Mouse (Mus musculus) embryo, embryonic 11.5 days (tissue): ENCODE data around the gene Hoxd9.

Experiments used
- DNase-seq: peaks from one replicate; pipeline ENCODE4 v3.0.0-alpha.2; 2012; ENCODE audit warnings: low read depth, low spot score

Gene Hoxd9

DNA sequence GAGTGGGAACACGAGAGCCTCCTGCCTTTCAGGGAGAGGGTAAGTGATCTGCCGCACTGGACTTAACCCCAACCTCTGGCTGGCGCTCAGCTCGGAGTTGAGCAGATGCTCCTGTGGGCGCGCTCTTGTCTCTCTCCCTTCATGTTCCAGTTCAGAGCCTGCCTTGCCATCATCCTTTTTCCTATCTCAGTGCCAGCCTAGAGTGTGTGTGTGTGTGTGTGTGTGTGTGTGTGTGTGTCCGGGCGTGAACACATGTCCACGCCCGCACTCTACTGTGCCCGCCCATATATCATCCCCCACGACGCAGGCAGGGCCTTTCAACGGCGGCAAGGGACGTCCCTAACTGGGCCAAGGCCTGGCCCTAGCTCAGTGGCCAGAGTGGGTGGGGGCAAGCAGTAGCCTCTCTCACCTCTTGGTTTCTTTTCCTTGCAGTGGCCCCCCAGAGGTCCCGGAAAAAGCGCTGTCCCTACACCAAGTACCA lies 14.0 kb upstream of the Hoxd9 start:
- no peak for DNase-seq

DNA sequence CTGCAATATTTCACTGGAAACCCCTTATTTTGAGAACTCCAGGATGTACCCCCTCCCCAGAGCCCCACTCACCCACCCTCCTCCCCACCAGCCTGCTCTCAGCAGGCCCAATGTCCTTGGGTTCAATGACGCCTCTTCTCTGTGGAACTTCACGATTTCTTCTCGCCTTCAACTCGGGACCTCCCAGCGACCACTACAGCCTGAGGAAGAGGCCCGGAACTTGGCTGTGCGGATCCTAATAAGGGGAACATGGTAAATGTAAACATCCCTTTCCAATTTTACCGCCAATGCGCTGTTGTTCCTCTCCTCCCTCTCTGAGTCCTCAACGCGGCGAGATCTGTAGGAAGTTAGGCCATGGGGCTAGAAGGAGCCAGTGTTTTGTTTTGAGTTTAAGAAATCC lies 13.4 kb upstream of the Hoxd9 start:
- DNase-seq, result no peak

DNA sequence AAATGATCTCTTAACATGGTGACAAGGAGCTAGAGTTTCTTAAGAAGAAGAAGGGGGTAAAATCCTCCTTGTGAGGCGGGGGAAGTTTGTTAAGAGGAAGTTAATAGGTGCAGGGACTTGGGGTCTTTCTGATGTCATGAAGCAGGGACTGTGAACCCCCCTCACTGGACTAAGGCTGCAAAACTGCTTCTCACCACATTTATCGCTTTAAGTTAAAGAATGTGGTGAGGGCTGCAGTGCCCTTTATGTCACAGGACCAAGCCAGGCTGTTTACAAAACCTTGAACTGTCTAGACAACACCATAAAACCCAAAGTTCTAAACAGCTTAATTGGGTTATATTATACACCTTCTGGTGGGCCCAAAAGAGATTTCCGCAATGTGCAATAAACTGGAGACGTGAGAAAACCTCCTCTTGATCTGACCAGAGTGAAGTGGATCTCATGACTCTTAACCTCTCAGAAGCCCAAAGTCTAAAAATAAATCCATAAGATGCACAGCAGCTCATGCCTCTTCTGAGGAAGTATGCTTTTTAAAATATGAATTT lies 12.4 kb upstream of the Hoxd9 start:
- no peak for DNase-seq

DNA sequence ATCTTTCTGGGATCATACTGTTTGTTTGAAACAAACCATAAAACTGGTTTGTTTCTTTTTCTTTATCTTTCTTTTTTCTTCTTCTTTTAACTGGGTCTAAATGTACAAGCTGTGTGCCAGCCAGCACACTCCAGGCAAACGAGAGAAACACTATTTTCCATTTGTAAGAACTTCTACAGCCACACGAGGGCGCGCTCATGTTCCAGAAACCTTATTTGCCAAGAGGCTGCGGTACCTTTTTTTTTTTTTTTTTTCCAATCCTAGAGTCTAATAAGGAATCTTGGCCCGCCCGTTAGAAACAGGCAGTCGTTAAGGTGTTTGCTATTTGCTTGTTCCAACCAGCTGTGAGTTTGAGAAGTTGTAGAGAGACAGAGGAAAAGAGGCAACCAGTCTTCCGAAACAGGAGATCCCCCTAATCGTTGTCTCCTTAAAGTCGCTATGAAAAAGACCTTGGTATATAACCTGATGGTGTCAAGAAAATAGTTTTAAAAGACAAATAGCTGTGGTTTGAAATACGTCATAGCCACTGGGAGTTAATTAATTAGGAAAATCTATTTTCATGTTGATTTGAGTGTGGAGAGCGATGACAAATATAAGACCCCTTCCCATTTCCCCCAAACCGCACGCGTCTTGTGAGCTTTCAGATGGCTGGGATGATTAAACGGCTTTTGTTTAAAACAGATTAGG lies 11.1 kb upstream of the Hoxd9 start:
- peak; percentile 78 for DNase-seq

DNA sequence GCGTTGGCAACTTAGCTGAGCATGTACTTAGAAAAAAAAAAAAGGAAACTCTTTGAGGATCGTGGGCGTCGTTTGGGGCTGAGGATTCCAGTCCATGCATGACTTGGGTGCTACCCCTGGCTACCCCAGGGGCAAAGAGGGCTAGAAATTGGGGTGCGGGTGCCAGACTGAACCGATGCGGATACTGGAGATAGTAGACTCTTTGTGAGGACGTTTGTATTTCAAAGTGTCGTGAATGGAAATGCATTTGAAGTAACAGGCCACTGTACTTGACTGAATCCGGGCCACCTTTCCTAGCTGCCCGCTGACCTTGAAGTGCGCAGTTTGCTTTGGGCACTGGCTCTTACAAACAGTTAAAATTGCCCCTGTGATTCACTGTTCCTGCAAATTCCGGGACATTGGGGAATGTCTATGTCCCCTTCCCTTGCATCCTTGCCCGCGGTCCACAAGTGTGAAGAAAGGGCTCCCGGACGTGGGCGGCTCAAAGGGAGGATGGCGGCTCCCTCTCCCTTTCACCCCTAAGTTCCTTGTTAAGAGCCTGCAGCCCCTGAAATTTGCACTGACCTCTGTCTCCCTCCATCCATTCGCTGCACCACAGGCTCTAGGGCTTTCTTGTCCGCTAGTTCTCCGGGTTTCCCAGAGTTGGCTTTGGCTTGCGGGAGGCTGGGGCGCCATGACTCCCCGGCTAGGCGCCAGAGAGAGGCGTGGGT lies 10.4 kb upstream of the Hoxd9 start:
- DNase-seq, result no peak

DNA sequence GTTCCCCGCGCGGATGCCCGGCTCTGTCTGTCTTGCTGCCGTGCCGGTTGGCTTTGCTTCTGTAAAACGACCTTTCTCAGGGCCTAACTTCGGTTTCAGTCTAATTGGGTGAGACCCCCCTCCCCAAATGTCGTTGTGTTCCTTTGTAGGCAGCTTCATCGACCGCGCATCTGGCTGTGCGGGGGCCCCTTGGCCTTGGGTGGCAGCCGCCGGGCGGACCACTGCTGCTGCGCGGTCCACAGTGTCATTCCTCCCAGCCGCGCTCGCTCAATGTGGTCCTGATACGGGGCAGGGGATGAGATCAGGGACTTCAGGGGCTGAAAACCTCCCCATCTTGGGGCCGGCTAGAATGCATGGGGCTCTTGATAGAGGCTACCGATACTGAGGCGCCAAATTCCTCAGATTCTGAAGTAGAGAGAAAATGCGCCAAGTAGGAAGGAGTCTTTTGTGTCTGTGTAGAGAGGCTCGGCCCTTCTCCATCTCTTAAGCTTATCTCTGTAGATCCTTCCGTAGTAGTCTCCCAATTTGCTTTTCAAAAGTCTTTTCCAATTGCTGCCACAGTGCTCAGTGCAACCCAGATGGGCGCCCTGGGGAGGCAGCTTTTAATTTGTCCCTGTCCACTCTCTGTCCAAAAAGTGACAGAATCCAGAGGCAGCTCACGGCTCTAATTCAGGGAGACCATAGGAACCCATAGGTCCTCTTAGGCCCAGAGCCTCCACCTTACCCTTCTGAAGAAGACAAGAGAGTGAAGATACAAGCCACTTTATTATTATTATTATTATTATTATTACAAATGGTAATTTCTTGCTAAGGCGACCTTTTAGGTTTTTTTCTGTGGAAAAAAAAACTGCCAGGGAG lies 9.6 kb upstream of the Hoxd9 start:
- DNase-seq, result no peak

DNA sequence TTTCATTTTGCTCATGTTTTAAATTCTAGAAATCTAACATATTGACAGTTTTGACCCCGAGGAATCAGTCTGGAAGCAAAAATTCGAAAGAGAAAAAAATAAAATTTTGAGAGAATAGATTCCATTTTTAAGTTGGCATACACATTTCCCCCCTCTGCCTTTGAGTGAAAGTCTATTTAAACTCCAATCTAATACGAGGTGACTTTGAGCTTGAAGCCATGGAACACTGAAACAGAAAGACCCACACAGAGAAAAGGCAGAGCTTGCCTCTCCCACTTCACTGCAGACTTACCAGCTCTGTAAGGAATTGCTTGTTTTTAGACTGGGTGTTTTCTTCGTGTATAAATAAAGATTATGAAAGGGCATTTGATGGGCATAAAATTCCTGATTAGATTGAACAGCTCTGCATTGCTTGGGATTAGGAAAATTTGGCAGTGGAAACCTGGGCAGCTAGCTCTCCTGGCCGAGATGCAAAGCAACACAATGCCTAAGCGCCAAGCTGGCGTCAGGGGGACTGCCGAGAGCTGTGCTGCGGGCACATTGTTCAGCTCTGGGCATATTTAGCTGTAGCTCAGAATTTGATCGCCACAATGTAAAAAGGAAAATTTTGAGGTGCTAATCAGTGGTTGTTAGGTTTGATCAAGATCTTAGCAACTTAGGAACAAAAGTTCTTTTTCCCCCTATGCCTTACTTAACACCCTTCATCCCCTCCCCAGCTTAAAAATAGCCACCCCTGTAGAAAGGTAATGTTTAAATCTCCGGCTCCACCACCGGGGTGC lies 8.5 kb upstream of the Hoxd9 start:
- DNase-seq, result no peak

DNA sequence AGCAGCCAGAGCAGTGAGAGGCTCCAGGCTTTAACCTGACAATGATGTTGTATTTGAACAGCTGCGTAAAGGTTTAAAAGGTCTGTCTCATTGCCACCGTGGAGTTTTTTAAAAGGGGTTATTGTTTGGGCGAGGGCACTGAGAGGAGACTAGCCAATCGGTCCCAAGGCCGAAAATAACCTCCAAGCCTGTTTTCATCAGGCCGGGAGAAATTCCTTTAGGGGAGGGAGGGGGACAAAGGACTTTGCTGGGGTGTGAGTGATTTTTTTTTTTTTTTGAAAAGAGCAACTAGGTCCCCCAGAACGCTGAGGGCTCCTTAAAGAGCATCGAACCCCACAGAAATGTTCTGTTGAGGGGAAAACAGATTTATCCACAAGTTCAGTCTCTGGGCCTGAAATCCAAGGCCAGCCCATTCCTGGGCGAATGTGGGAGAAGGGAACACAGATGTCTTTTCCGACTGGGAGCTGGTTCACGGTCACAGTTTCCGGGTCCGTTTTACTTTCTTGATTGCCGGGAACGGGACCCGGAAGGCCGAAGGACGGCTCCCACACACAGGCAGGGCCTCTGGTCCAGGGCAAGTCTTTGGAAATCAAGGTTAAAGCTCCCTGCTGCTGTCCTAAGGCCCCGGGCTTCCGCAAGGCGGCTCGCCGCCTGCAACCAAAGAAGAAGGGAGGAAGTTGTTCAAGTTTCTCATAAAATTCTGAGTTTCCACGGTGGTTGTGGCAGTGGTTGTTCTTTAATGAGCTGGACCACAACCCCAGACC lies 7.8 kb upstream of the Hoxd9 start:
- DNase-seq, result no peak

DNA sequence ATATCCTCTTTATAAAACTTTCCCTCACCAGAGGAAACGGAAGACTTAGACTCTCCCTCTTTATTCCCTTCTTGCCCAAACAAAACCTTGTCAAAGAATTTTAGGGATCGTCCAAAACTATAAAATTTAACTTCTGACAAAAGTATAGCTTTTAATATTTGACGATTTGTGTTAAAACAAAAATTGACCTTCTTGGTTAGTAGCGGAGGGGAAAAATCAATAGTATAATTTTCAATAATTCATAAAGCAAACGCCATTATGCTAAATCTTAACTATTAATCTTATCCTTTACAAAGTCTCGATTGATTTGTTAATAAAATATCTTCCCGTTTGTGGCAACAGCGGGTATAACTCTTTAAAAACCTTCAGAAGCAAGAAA lies 7.2 kb upstream of the Hoxd9 start:
- DNase-seq, result no peak

DNA sequence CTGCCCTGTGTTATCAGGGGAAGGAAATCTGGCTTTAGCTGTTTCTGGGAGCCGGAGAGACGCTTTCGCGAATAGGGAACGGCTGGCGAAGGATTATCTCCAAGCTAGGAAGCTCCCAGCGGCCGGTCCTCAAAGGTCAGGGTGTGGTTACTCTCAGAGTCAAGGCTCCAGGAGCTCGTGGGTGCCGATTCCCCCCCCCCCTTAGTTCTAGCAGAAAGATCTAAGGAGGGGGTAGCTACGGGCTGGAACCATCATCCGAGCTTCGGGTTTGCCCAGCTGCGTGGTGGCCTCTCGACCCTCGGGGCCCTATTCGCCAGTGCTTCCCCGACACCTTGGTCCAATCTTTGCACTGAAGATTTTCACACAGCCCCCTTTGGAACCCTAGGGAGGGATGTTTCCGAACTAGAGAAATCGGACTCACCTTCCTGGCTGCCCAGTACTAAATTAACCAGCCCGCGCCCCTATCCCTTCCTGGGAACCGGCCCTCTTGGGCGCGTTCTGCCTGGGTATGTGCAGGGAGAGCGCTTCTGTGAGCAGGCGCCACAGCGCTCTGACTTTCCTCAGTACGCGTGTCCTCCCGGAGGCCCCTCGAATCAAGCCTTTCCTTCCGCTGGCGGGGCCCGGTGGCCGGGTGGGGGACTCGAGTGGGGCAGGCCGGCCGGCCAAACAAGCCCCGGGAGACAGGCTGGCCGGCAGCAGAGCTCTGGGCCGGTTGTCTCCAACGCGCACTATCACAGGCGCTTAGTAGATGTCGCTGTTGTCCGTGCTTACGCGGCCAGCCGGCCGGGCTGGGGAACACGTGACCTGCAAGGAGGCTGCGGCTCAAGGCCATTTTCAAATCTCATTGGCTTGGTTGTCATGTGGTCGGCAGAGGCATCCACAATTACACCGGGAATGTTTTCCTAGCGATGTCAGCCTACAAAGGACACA lies 6.2 kb upstream of the Hoxd9 start, which contains the start of gene Hoxd10:
Gene Hoxd10 (plus strand): TSS at position 903 of the 930 bp plus-strand sequence.
- DNase-seq, result peak; percentile 82

DNA sequence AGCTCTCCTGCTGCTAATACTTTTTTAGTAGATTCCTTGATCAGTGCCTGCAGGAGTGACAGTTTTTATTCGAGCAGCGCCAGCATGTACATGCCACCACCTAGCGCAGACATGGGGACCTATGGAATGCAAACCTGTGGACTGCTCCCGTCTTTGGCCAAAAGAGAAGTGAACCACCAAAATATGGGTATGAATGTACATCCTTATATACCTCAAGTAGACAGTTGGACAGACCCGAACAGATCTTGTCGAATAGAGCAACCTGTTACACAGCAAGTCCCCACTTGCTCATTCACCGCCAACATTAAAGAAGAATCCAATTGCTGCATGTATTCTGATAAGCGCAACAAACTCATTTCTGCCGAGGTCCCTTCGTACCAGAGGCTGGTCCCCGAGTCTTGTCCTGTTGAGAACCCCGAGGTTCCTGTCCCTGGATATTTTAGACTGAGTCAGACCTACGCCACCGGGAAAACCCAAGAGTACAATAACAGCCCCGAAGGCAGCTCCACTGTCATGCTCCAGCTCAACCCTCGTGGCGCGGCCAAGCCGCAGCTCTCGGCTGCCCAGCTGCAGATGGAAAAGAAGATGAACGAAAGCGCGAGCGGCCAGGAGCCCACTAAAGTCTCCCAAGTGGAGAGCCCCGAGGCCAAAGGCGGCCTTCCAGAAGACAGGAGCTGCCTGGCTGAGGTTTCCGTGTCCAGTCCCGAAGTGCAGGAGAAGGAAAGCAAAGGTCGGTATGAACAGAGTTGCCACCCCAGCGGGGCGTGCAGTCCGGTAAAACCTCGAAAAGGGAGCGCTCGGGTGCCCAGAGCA lies 5.3 kb upstream of the Hoxd9 start:
- no peak for DNase-seq

DNA sequence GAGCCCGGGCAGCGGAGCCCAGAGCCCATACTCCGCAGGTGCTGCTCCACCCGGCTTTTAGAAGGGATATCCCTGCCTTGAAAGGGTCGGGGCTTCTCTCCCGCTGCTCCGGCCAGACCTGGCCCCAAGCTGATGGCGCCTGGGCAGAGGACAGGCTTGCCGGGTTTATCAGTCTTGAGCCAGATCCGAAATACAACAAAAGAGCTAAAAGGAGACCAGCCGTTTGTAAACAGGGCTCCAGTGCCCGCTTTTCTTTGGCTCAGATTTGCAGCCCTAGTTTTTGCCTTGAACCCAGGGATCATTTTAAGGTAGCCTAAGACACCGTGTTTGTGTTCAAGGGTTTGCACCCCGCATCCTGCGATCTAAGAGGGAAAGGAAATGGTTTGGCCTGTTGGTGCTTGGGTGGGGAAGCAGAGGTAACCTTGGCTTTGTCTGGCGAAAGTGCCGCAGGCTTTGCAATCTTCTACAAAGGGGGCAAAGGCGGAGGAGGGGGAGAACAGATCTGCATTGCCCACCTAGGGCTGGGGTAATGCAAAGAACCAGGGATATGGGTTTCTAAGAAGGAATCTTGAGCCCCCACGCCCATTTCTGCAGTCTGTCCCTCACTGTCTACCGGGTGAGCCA lies 4.6 kb upstream of the Hoxd9 start:
- no peak for DNase-seq

DNA sequence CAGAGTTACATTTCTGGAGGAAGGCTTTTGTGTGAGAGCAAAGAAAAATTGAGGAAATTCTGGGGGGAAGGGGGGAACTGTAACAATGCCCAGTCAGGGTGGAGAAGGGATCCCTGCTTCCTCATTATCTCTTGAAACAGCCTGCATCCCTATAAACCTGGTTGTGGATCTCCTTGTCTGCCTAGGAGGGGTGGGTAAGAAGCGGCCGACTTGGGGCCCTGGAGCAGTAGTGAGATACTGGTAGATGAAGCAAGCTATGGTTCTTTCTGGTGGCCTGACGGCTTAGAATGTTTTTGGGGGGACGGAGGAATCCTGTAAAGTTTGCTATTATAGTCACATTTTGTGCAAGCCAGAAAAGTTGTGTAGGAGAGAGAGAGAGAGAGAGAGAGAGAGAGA lies 4.1 kb upstream of the Hoxd9 start:
- no peak for DNase-seq

DNA sequence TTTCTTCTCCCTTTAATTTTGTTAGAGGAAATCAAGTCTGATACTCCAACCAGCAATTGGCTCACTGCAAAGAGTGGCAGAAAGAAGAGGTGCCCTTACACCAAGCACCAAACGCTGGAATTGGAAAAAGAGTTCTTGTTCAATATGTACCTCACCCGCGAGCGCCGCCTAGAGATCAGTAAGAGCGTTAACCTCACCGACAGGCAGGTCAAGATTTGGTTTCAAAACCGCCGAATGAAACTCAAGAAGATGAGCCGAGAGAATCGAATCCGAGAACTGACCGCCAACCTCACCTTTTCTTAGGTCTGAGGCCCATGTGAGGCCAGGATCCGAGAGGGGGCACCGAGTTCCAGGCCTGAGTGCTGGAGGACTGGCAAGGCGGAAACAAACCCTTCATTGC lies 3.5 kb upstream of the Hoxd9 start:
- no peak for DNase-seq

DNA sequence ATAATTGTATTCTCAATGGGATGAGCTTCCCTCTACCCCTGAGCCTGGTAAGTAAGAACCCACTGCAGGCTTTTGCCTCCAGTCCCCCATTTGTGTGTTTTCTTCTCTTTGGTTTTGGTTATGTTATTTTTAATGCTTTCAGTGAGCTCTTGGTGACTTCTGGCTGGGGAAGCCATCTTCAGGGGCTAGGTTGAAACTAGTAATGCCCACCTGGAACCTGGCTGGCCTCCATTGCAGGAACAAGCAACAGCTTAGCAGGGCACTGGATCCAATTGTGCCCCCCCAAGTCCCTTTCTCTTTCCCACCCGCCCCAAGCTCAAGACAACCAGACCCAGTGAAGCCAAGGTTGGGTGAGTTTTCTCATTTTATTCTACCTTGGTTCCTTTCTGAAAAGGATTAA lies 2.1 kb upstream of the Hoxd9 start:
- no peak for DNase-seq

DNA sequence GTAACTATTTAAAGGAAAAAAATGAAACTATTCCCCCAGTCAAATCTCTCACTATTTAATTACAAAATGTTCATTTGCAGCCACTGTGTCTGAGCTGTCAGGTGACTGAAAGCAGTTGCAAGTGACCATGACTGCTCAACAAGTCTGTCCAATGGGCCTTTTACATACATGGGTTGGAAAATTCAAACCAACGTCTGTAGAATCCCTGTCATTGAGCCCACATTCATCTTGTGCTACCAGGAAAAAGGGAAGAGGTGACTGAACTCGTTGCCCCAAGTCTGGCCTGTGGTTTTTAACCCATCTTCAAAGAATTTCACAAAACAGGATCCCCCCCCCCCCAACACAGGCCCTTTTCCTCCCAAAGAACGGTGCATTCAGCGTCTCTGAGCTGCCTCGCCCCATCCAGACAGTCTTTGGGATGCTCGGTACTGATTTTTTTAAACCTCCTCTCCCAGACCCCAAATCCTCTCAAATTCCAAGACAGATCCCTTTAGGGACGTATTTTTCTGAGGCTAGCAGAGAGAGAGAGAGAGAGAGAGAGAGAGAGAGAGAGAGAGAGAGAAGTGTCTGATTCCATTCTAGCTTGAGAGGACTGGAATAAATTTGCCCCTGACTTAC lies 1.6 kb upstream of the Hoxd9 start:
- no peak for DNase-seq

DNA sequence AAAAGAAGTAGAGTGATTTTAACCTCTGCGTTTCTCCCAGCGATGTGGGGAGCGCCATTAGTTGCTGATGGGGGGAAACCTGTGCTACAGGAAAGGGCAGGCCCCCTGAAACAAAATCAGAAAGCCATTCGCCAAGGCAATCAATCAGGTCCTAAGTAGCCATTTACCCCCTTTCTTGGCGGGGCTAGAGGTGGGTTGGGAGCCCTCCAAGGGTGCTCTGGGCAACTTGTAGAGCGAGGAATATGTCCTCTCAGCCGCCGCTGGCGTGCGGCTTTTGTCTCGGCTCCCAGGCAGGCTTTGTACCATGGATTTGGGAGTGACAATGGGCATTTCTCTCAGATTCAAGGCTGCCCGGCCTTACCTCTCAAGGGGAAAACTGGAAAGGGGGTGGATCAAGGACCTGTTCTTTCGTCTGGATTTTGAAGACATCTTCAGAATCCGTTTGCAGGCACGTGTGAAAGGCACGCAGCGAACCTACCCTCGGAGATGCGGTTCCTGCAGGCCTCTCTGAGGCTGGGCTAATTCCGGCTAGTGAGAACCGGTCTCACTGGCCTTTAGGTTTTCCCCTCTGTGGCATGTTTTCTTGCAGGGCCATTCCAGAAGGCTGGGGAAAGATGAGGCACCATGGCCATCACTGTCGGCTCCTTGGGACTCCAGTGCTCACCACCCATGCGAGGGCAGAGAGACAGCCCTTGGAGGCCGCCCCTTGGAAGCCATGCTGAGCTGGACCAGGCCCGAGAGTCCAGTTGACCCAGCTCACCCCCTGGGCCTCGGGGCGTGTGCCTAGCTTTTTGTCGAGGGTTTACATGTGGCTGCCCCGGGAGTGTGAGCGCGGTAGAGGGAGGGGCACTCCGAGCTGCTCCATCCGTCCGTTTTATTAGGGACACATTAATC lies 838 bp upstream of the Hoxd9 start:
- no peak for DNase-seq
